In the genomic region with DNA sequence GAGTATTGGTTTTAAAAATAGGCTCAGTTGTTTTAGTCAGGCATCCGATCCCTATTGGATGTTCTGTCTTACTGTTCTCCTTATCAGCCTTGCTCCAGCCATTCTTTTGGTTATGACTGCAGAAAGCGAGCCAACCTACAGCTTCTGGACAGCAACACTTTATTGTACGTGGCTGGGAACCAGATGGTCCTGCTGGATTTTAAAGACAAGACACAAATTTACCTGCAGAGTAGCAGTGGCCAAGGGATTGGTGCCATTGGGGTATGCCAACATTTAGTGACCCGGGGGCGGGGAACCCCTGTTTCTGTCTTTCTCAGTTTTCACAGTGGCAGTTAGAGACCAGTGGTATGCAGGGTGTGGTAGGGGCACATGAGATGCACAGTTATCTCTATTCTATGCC, we compare ENCODE assay signal across 8 mouse cellular contexts. TPM values are rescaled to one million over a fixed set of nuclear protein-coding genes. Genes with fewer than 3 reads are reported as not detected.
"Had no signal": no experiment of that assay in that cellular context is flagged by ENCODE, and none has a peak within 500 bp of the region (broad histone marks: within the 10 kb centered on the region; RNA-seq: fewer than 3 reads in every experiment).

No protein-coding gene starts in this region.

- DNase-seq: kidney, postnatal 25 days; layer of hippocampus, adult 9-11 months; left cerebral cortex, postnatal 4 days; lung, adult 18-20 months; thymus, adult 18-20 months; thymus, postnatal 25 days had no signal

- ATAC-seq: midbrain, embryonic 13.5 days had no signal

RNA-seq across cellular contexts. Expression of a gene that starts 12.6 kb away (rescaled TPM):
- total RNA-seq: liver, adult 2 months had no signal
